Mouse (Mus musculus): ENCODE results near the gene Agmat. TPM values are rescaled to one million over a fixed set of nuclear protein-coding genes. Genes with fewer than 3 reads are reported as not detected.

The Agmat gene
- total and polyA plus RNA-seq, 2 experiments from 2014 or later = 0.60 TPM; not detected in 1

- Histone ChIP-seq H3K4me1 (ENCODE audit: insufficient read depth, low read length) (no peaks in the 10 kb centered on the region), H3K9me3 (ENCODE audit: low read length) (no peaks in the 10 kb centered on the region), H3K27ac (no peak overlapping the region), H3K36me3 (ENCODE audit: insufficient read depth, low read length) (no peaks in the 10 kb centered on the region), H3K27me3 (ENCODE audit: insufficient read depth, low read length) (no peaks in the 10 kb centered on the region), H3K4me2 (ENCODE audit: low read depth, low read length) (peak overlapping the region; percentile 60), H3K4me3 (ENCODE audit: low read length) (peak overlapping the region; percentile 35), H3K9ac (replicated peaks; ENCODE audit: low read length) (peak overlapping the region; percentile 33; the same call in 1 of the 2 replicates)
- TF ChIP-seq CTCF (IDR thresholded peaks at IDR 0.05; ENCODE audit: low read depth) = no peak
- WGBS = 6% methylated on average over 24 of the region's 24 CpGs
- DNase-seq (ENCODE audit: low spot score) (peak; percentile 97), ATAC-seq (peak; percentile 96)
Observed at GRCm38 (mm10) chr4:141734446-141735205, 11.8 kb upstream of the Agmat start.

DNA sequence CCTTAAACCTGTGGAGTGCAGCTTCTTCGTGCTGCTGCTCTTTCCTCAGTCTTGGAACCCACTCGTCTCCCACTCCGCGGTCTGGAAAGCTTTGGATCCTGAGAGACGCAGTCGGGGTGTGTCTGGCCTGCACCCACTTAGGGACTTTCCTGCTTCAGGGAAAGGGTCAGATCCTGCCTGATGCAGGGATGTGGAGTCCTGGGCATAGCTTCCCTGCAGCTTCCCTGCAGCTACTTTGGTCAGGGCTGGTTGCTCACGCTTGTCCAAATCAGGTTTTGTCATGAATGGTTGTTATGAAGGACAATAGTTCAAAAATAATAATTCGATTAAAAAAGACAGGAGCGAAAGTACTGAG lies 11.3 kb upstream of the Agmat start:
- Histone ChIP-seq H3K4me3 (ENCODE audit: low read length) (peak overlapping the region; percentile 35), H3K4me1 (ENCODE audit: insufficient read depth, low read length) (no peaks in the 10 kb centered on the region), H3K4me2 (ENCODE audit: low read depth, low read length) (peak overlapping the region; percentile 60), H3K27ac (no peak overlapping the region), H3K9me3 (ENCODE audit: low read length) (no peaks in the 10 kb centered on the region), H3K9ac (replicated peaks; ENCODE audit: low read length) (peak overlapping the region; percentile 33; the same call in 1 of the 2 replicates), H3K27me3 (ENCODE audit: insufficient read depth, low read length) (no peaks in the 10 kb centered on the region), H3K36me3 (ENCODE audit: insufficient read depth, low read length) (no peaks in the 10 kb centered on the region)
- ATAC-seq = no peak; the same call in 1 of the 2 replicates
- DNase-seq (ENCODE audit: low spot score) = no peak
- WGBS = 25% methylated on average over 9 of the region's 9 CpGs
- TF ChIP-seq CTCF (IDR thresholded peaks at IDR 0.05; ENCODE audit: low read depth) = no peak

- ATAC-seq (no peak), DNase-seq (ENCODE audit: low spot score) (no peak)
- TF ChIP-seq CTCF (IDR thresholded peaks at IDR 0.05; ENCODE audit: low read depth) = no peak
- no peaks in the 10 kb centered on the region for H3K4me1 ChIP-seq (ENCODE audit: insufficient read depth, low read length)
- H3K4me3 ChIP-seq (ENCODE audit: low read length) = no peak overlapping the region
- no peaks in the 10 kb centered on the region for H3K9me3 ChIP-seq (ENCODE audit: low read length)
- no peak overlapping the region for H3K27ac ChIP-seq
- H3K36me3 ChIP-seq (ENCODE audit: insufficient read depth, low read length) = no peaks in the 10 kb centered on the region
- no peak overlapping the region for H3K4me2 ChIP-seq (ENCODE audit: low read depth, low read length)
- H3K9ac ChIP-seq (replicated peaks; ENCODE audit: low read length) = no peak overlapping the region
- no peaks in the 10 kb centered on the region for H3K27me3 ChIP-seq (ENCODE audit: insufficient read depth, low read length)
- 71% methylated on average over 4 of the region's 4 CpGs for WGBS
Observed at GRCm38 (mm10) chr4:141736856-141737255, 9.6 kb upstream of the Agmat start.

- DNase-seq (ENCODE audit: low spot score) = no peak
- no peak overlapping the region for H3K27ac ChIP-seq
- WGBS = 77% methylated on average over 8 of the region's 8 CpGs
- no peak for TF ChIP-seq CTCF (IDR thresholded peaks at IDR 0.05; ENCODE audit: low read depth)
- H3K4me1 ChIP-seq (ENCODE audit: insufficient read depth, low read length) = no peaks in the 10 kb centered on the region
- H3K9ac ChIP-seq (replicated peaks; ENCODE audit: low read length) = no peak overlapping the region
- H3K27me3 ChIP-seq (ENCODE audit: insufficient read depth, low read length) = no peaks in the 10 kb centered on the region
- no peak overlapping the region for H3K4me2 ChIP-seq (ENCODE audit: low read depth, low read length)
- no peaks in the 10 kb centered on the region for H3K36me3 ChIP-seq (ENCODE audit: insufficient read depth, low read length)
- no peak for ATAC-seq
- H3K9me3 ChIP-seq (ENCODE audit: low read length) = no peaks in the 10 kb centered on the region
- H3K4me3 ChIP-seq (ENCODE audit: low read length) = no peak overlapping the region
Observed at GRCm38 (mm10) chr4:141738015-141738414, 8.5 kb upstream of the Agmat start.

- TF ChIP-seq CTCF (IDR thresholded peaks at IDR 0.05; ENCODE audit: low read depth) = no peak
- Histone ChIP-seq H3K4me1 (ENCODE audit: insufficient read depth, low read length) (no peaks in the 10 kb centered on the region), H3K4me2 (ENCODE audit: low read depth, low read length) (no peak overlapping the region), H3K27ac (no peak overlapping the region), H3K9ac (replicated peaks; ENCODE audit: low read length) (no peak overlapping the region), H3K36me3 (ENCODE audit: insufficient read depth, low read length) (no peaks in the 10 kb centered on the region), H3K9me3 (ENCODE audit: low read length) (no peaks in the 10 kb centered on the region), H3K27me3 (ENCODE audit: insufficient read depth, low read length) (no peaks in the 10 kb centered on the region), H3K4me3 (ENCODE audit: low read length) (no peak overlapping the region)
- WGBS = 72% methylated on average over 9 of the region's 9 CpGs
- DNase-seq (ENCODE audit: low spot score) (no peak), ATAC-seq (no peak)
Observed at GRCm38 (mm10) chr4:141741856-141742255, 4.6 kb upstream of the Agmat start.

- Histone ChIP-seq H3K27me3 (ENCODE audit: insufficient read depth, low read length) (no peaks in the 10 kb centered on the region), H3K9me3 (ENCODE audit: low read length) (no peaks in the 10 kb centered on the region), H3K4me3 (ENCODE audit: low read length) (no peak overlapping the region), H3K4me2 (ENCODE audit: low read depth, low read length) (no peak overlapping the region), H3K36me3 (ENCODE audit: insufficient read depth, low read length) (no peaks in the 10 kb centered on the region), H3K27ac (no peak overlapping the region), H3K9ac (replicated peaks; ENCODE audit: low read length) (no peak overlapping the region), H3K4me1 (ENCODE audit: insufficient read depth, low read length) (no peaks in the 10 kb centered on the region)
- no peak for TF ChIP-seq CTCF (IDR thresholded peaks at IDR 0.05; ENCODE audit: low read depth)
- 84% methylated on average over 4 of the region's 4 CpGs for WGBS
- ATAC-seq (no peak), DNase-seq (ENCODE audit: low spot score) (no peak)
Observed at GRCm38 (mm10) chr4:141742381-141742780, 4.1 kb upstream of the Agmat start.

- no peak overlapping the region for H3K4me3 ChIP-seq (ENCODE audit: low read length)
- 30% methylated on average over 11 of the region's 11 CpGs for WGBS
- H3K9ac ChIP-seq (replicated peaks; ENCODE audit: low read length) = no peak overlapping the region
- ATAC-seq = no peak
- DNase-seq (ENCODE audit: low spot score) = no peak
- no peaks in the 10 kb centered on the region for H3K27me3 ChIP-seq (ENCODE audit: insufficient read depth, low read length)
- H3K4me1 ChIP-seq (ENCODE audit: insufficient read depth, low read length) = no peaks in the 10 kb centered on the region
- no peak overlapping the region for H3K4me2 ChIP-seq (ENCODE audit: low read depth, low read length)
- no peaks in the 10 kb centered on the region for H3K9me3 ChIP-seq (ENCODE audit: low read length)
- no peak for TF ChIP-seq CTCF (IDR thresholded peaks at IDR 0.05; ENCODE audit: low read depth)
- no peaks in the 10 kb centered on the region for H3K36me3 ChIP-seq (ENCODE audit: insufficient read depth, low read length)
- H3K27ac ChIP-seq = no peak overlapping the region
Observed at GRCm38 (mm10) chr4:141749557-141749956, 3.1 kb downstream of the Agmat start.
